Mouse (Mus musculus): Measurements from ENCODE around the gene Hadha.

DNA sequence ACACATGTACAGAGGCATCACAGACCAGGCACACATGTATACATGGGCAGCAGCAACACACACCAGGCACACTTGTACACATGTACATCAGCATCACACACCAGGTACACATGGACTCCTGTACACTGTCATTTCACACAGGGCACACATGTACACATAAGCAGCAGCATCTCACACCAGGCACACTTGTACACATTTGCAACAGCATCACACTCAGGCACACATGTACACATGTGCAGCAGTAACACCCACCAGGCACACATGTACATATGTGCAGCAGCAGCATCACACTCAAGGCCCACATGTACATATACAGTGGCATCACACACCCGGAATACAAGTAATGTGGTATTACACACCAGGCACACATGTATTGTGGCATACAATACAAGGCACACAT, 56.7 kb downstream of the Hadha start:
- no peak for TF ChIP-seq CTCF (IDR thresholded peaks at IDR 0.05; ENCODE audit: control insufficient read depth, insufficient read depth, insufficient read length)
- no peak for TF ChIP-seq MYOG (IDR thresholded peaks at IDR 0.05; ENCODE audit: control insufficient read depth, extremely low read depth, insufficient read length)
- no peak for TF ChIP-seq MYOD1 (IDR thresholded peaks at IDR 0.05; ENCODE audit: control insufficient read depth, insufficient read length, low read depth)

Measured in C2C12 (cell line).